Mouse (Mus musculus): ENCODE results near the gene Samt3.

Gene Samt3

GRCm38 (mm10) chrX:86043899-86044298 is at the start of gene Samt3:
Samt3 (plus strand) TSS chrX:86044199.
- DNase-seq (ENCODE audit: low read depth, low spot score), result no peak

DNA sequence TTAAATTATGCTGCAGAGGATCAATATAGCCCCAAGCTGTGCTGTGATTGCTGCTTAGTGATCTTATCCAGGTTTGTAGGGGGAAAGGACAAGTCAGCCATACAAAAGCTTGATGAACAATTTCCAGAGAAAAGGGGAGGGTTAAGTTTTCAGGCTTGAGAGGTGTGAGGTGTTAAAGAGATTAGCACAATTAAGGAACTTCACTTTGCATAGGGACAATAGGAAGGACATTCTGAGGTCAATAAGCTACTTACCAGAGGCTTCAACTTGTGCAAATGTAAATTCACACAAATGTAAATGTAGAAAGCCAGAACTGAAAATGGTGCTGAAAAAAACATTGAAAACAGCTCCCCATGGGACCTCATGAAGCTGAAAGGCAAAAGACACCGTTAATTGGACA is 27.4 kb upstream of the Samt3 start:
- no peak for DNase-seq (ENCODE audit: low read depth, low spot score)

DNA sequence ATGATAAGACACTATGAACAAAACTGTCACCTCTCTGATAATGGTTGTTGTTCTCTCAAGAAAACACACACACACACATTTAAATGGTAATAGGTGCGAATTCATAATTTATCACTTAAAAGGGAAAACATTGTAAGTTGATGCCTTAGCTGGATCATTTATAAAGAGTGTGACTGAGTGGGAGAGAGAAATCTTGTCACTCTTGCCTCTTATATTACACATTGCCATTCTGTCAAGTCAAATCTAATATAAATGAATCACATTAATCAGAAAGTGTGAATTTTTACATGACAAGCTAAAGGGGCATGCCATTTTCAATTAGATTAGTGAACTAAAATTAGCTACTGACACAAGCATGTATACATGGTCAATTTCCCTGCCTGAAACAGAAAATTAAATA is 44.7 kb downstream of the Samt3 start:
- DNase-seq (ENCODE audit: low read depth, low spot score), result no peak

Measured in A20 (cell line).